Mouse (Mus musculus) forebrain, embryonic 12.5 days (tissue): ENCODE measurements around the gene Ssc5d. TPM values are rescaled to one million over a fixed set of nuclear protein-coding genes. Genes with fewer than 3 reads are reported as not detected.
"Not testable (repeated sequence)": the region's sequence is repeated elsewhere in the genome, so short reads cannot be mapped to it uniquely, and the experiment has no call there.

ENCODE experiments used
- ATAC-seq: fragments of 200-750 bp; cut with Nextera tagmentation; 2 replicates; pipeline ENCODE4 v1.8.0; 2017; ENCODE audit warnings: moderate TSS enrichment; ENCODE audit not compliant: low FRiP score
- H3K27ac ChIP-seq: fragments of 300-500 bp; sonication (generic); 2 replicates; pipeline ENCODE4 v1.5.1; 2016; ENCODE audit warnings: mild to moderate bottlenecking
- H3K27me3 ChIP-seq: fragments of 300-500 bp; sonication (generic); 2 replicates; pipeline ENCODE4 v1.6.1; 2016; ENCODE audit warnings: mild to moderate bottlenecking
- H3K36me3 ChIP-seq: fragments of 300-500 bp; sonication (generic); replicated peaks from 2 replicates; pipeline ENCODE4 v1.6.1; 2016; ENCODE audit warnings: mild to moderate bottlenecking
- H3K4me1 ChIP-seq: fragments of 300-500 bp; sonication (generic); 2 replicates; pipeline ENCODE4 v1.6.1; 2016
- H3K4me2 ChIP-seq: fragments of 300-500 bp; sonication (generic); 2 replicates; pipeline ENCODE4 v1.6.1; 2016; ENCODE audit warnings: mild to moderate bottlenecking, moderate library complexity
- H3K4me3 ChIP-seq: fragments of 300-500 bp; sonication (generic); replicated peaks from 2 replicates; pipeline ENCODE4 v1.5.1; 2016; ENCODE audit warnings: mild to moderate bottlenecking
- H3K9ac ChIP-seq: fragments of 300-500 bp; sonication (generic); 2 replicates; pipeline ENCODE4 v1.6.1; 2016; ENCODE audit warnings: mild to moderate bottlenecking
- H3K9me3 ChIP-seq: fragments of 300-500 bp; sonication (generic); 2 replicates; pipeline ENCODE4 v1.6.1; 2016
- WGBS: fragments of 180-500 bp; shearing (Covaris S2); methylation state at CpG from one replicate; pipeline ENCODE4 v1.1.7; 2016; 5-methylcytosine and 5-hydroxymethylcytosine counted together
- polyA plus RNA-seq: library from polyadenylated mRNA; unstranded; fragments of >200 nt; fragmentation: Nextera tagmentation; extraction: Ambion mirVana; gene quantifications from 2 replicates; pipeline ENCODE4 v1.2.1, GENCODE M21; 2016

Gene Ssc5d
- polyA plus RNA-seq = 0.89 and 1.4 TPM in 2 replicates

- Histone ChIP-seq H3K4me3 (peak within 1 kb of the TSS; percentile 1; the same call in 1 of the 2 replicates), H3K36me3 (peaks cover 7% of the 10 kb centered on the region), H3K4me2 (peak within 1 kb of the TSS; percentile 86), H3K27me3 (no peaks in the 10 kb centered on the region), H3K9ac (peak within 1 kb of the TSS; percentile 33; the same call in 1 of the 2 replicates), H3K9me3 (no peaks in the 10 kb centered on the region), H3K27ac (peak within 1 kb of the TSS; percentile 99), H3K4me1 (peaks cover 61% of the 10 kb centered on the region)
- 7% methylated on average over 6 of the region's 6 CpGs for WGBS
- peak; percentile 24 for ATAC-seq
Observed at GRCm38 (mm10) chr7:4925441-4926381, at the start of gene Ssc5d. Gene Ssc5d (plus strand): TSS chr7:4925785.

GRCm38 (mm10) chr7:4876753-4877221, 48.8 kb upstream of the Ssc5d start, which contains the start of gene Isoc2a:
Gene Isoc2a (plus strand): TSS chr7:4877153.
- WGBS = under 1% methylated on average over 22 of the region's 22 CpGs

GRCm38 (mm10) chr7:4877226-4877625, 48.4 kb upstream of the Ssc5d start:
- H3K9ac ChIP-seq = peak overlapping the region; percentile 39
- H3K4me1 ChIP-seq = peaks cover 18% of the 10 kb centered on the region
- peak overlapping the region; percentile 75 for H3K4me2 ChIP-seq
- no peaks in the 10 kb centered on the region for H3K27me3 ChIP-seq
- peak overlapping the region; percentile 53 for H3K4me3 ChIP-seq
- H3K27ac ChIP-seq = no peak overlapping the region
- WGBS = 11% methylated on average over 11 of the region's 11 CpGs
- H3K36me3 ChIP-seq = no peaks in the 10 kb centered on the region
- ATAC-seq = peak; percentile 7; the same call in 1 of the 2 replicates
- H3K9me3 ChIP-seq = 0 out of 2 replicates have a peak, but pooled peaks cover 3% of the 10 kb centered on the region

More at GRCm38 (mm10) chr7:4876753-4877221, 48.8 kb upstream of the Ssc5d start, which contains the start of gene Isoc2a:
- no peaks in the 10 kb centered on the region for H3K27me3 ChIP-seq
- no peaks in the 10 kb centered on the region for H3K9me3 ChIP-seq
- no peaks in the 10 kb centered on the region for H3K36me3 ChIP-seq
- peak; percentile 100 for ATAC-seq
- peak within 1 kb of the TSS; percentile 39 for H3K9ac ChIP-seq
- peak within 1 kb of the TSS; percentile 75 for H3K4me2 ChIP-seq
- peak within 1 kb of the TSS; percentile 53 for H3K4me3 ChIP-seq
- no peak within 1 kb of the TSS for H3K27ac ChIP-seq
- H3K4me1 ChIP-seq = peaks cover 18% of the 10 kb centered on the region

GRCm38 (mm10) chr7:4878186-4878585, 47.4 kb upstream of the Ssc5d start:
- no peak overlapping the region for H3K4me3 ChIP-seq
- no peaks in the 10 kb centered on the region for H3K36me3 ChIP-seq
- H3K4me1 ChIP-seq = peaks cover 18% of the 10 kb centered on the region
- ATAC-seq = no peak
- no peaks in the 10 kb centered on the region for H3K27me3 ChIP-seq
- peaks cover 7% of the 10 kb centered on the region; the same call in 1 of the 2 replicates for H3K9me3 ChIP-seq
- H3K27ac ChIP-seq = no peak overlapping the region
- H3K4me2 ChIP-seq = no peak overlapping the region
- H3K9ac ChIP-seq = no peak overlapping the region

- not testable (repeated sequence) for ATAC-seq, H3K9me3 ChIP-seq, H3K4me3 ChIP-seq, H3K9ac ChIP-seq, H3K4me2 ChIP-seq, H3K27ac ChIP-seq, H3K36me3 ChIP-seq, H3K27me3 ChIP-seq
- peaks cover 18% of the 10 kb centered on the region for H3K4me1 ChIP-seq
- WGBS = 84% methylated on average over 1 of the region's 1 CpGs
Observed at GRCm38 (mm10) chr7:4879036-4879435, 46.5 kb upstream of the Ssc5d start.

GRCm38 (mm10) chr7:4886680-4887079, 38.9 kb upstream of the Ssc5d start:
- Histone ChIP-seq H3K36me3 (no peaks in the 10 kb centered on the region), H3K4me1 (no peaks in the 10 kb centered on the region), H3K27ac (no peak overlapping the region), H3K27me3 (no peaks in the 10 kb centered on the region), H3K4me2 (no peak overlapping the region), H3K9me3 (peaks cover 7% of the 10 kb centered on the region; the same call in 1 of the 2 replicates), H3K9ac (no peak overlapping the region), H3K4me3 (no peak overlapping the region)
- 86% methylated on average over 4 of the region's 4 CpGs for WGBS
- ATAC-seq = no peak

- no peaks in the 10 kb centered on the region for H3K9me3 ChIP-seq
- H3K36me3 ChIP-seq = no peaks in the 10 kb centered on the region
- H3K4me2 ChIP-seq = no peak overlapping the region
- WGBS = 74% methylated on average over 11 of the region's 11 CpGs
- no peak overlapping the region for H3K4me3 ChIP-seq
- no peak overlapping the region for H3K27ac ChIP-seq
- ATAC-seq = no peak
- H3K4me1 ChIP-seq = peaks cover 9% of the 10 kb centered on the region
- H3K9ac ChIP-seq = no peak overlapping the region
- peaks cover 7% of the 10 kb centered on the region for H3K27me3 ChIP-seq
Observed at GRCm38 (mm10) chr7:4895186-4895585, 30.4 kb upstream of the Ssc5d start.

GRCm38 (mm10) chr7:4898851-4899648, 26.5 kb upstream of the Ssc5d start:
- peak; percentile 48; the same call in 1 of the 2 replicates for ATAC-seq
- 20% methylated on average over 17 of the region's 18 CpGs for WGBS
- Histone ChIP-seq H3K9me3 (peaks cover 5% of the 10 kb centered on the region), H3K36me3 (no peaks in the 10 kb centered on the region), H3K4me2 (peak overlapping the region; percentile 42), H3K9ac (peak overlapping the region; percentile 36; the same call in 1 of the 2 replicates), H3K4me1 (peaks cover 12% of the 10 kb centered on the region), H3K27ac (no peak overlapping the region), H3K27me3 (peaks cover 17% of the 10 kb centered on the region), H3K4me3 (peak overlapping the region; percentile 23)

GRCm38 (mm10) chr7:4899649-4900522, 25.7 kb upstream of the Ssc5d start:
- Histone ChIP-seq H3K9me3 (peaks cover 5% of the 10 kb centered on the region), H3K4me1 (peaks cover 12% of the 10 kb centered on the region), H3K27ac (no peak overlapping the region), H3K36me3 (no peaks in the 10 kb centered on the region), H3K9ac (peak overlapping the region; percentile 36; the same call in 1 of the 2 replicates), H3K4me3 (peak overlapping the region; percentile 23), H3K27me3 (peaks cover 17% of the 10 kb centered on the region), H3K4me2 (peak overlapping the region; percentile 42)
- ATAC-seq = peak; percentile 44; the same call in 1 of the 2 replicates
- whole genome bisulfite sequencing = 9% methylated on average over 19 of the region's 19 CpGs

- Histone ChIP-seq H3K27me3 (peaks cover 17% of the 10 kb centered on the region), H3K4me3 (no peak overlapping the region), H3K27ac (no peak overlapping the region), H3K36me3 (no peaks in the 10 kb centered on the region), H3K4me1 (peaks cover 12% of the 10 kb centered on the region), H3K9ac (0 out of 2 replicates have a peak overlapping the region, but pooled peaks have one; percentile 1), H3K9me3 (peaks cover 5% of the 10 kb centered on the region), H3K4me2 (peak overlapping the region; percentile 42; the same call in 1 of the 2 replicates)
- no peak for ATAC-seq
- WGBS = 18% methylated on average over 11 of the region's 11 CpGs
Observed at GRCm38 (mm10) chr7:4900523-4900851, 25.1 kb upstream of the Ssc5d start.

- H3K9me3 ChIP-seq = peaks cover 5% of the 10 kb centered on the region
- H3K4me1 ChIP-seq = peaks cover 12% of the 10 kb centered on the region
- no peak overlapping the region for H3K9ac ChIP-seq
- no peak for ATAC-seq
- H3K27ac ChIP-seq = no peak overlapping the region
- H3K4me2 ChIP-seq = no peak overlapping the region
- H3K27me3 ChIP-seq = peaks cover 17% of the 10 kb centered on the region
- no peaks in the 10 kb centered on the region for H3K36me3 ChIP-seq
- 41% methylated on average over 8 of the region's 8 CpGs for WGBS
- no peak overlapping the region for H3K4me3 ChIP-seq
Observed at GRCm38 (mm10) chr7:4901171-4901570, 24.4 kb upstream of the Ssc5d start.
